Mouse (Mus musculus) gastrocnemius, postnatal 36 days (tissue): Measurements from ENCODE around the gene Pip5kl1. TPM values are rescaled to one million over a fixed set of nuclear protein-coding genes. Genes with fewer than 3 reads are reported as not detected.

ENCODE experiments used
- DNase-seq, 2 experiments: peaks; one replicate each; pipeline ENCODE4 v3.0.0; 2022
- intact Hi-C: fragments of 180-260 bp; cut with DNase I; formaldehyde crosslinking; loops from one replicate; pipeline ENCODE4 v1.15.1; 2025
- total RNA-seq, 2 experiments: library from RNA; stranded (reverse); gene quantifications; 2 replicates each; pipeline ENCODE4 v1.2.3; 2021

Gene Pip5kl1
- total RNA-seq, 2 experiments from 2014 or later = not detected

- peak in 1 of 2 experiments; percentile 56 for DNase-seq
- intact Hi-C loops = no loop called here
Measured at GRCm38 (mm10) chr2:32607262-32607947, 32.8 kb downstream of the Pip5kl1 start.

DNA sequence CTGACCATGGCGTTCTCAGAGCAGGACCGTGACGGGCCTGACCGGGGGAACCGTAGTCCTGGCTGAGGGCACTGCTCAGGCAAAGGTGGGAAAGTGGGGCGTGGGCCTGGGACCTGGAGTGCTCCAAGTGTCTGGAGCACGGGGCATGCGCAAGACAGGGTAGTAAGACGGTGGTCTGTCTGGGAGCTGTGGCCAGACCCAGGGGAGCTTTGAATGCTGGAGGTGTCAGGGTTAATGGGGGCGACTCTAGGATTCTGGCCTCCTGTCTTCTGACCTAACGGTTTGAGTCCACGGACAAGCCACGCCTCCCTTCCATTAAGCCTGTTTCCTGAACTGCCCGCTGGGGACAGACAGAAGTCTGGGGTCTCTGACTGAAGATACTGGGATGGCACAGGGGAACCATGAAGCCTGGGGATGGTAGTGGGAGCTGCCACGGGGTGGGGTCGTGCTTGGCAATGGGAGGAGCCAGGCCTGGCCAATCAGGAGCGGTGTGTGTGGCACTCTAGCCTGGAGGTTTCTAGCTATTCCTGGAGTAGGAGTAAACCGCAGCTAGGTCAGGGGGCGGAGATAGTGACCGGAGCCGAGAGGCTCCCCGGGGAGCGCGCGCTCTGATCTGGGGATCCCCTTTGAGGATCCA is 33.7 kb downstream of the Pip5kl1 start:
- peak; percentile 76 to 80 for DNase-seq
- intact Hi-C loops = no loop called here

DNA sequence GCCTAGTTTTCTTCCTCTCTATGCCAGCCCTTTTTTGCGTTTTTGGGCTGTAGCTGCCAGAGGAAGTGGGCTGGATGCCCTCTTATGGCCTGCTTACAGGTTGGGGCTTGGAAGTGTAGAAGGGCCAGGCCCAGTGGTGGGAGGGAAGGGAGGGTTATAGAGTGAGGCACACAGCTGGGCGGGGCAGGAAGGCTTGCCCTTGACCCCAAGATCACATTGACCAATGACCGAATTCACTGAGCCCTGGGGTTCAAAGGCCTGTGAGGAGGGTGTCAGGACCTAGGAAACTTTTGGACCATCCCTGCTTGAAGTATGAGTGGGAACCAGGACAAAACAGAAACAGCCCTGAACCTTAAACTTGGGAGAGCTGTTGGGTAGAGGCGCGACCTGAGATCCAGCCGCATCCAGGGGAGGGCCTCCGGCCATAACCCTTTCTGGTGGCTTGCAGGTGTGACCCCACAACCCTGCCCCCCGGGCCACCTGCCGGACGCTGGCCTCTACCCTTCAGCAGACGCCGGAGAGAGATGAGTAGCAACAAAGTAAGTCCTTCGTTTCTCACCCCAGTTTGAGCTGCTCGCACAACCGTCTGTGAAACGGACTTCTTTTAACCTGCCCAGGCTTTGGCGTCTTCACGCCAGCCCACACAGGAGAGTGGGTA is 34.3 kb downstream of the Pip5kl1 start:
- DNase-seq = no peak
- intact Hi-C loops = no loop called here

- intact Hi-C loops = loop anchor here (5.0 kb wide), 1 partner anchor 33 kb away; the partner anchor contains the start of gene 9430097D07Rik
- DNase-seq = no peak
Measured at GRCm38 (mm10) chr2:32610610-32611229, 36.1 kb downstream of the Pip5kl1 start.

- no peak for DNase-seq
- intact Hi-C loops = loop anchor here (5.0 kb wide), 1 partner anchor 35 kb away; the partner anchor contains the start of gene 9430097D07Rik
Measured at GRCm38 (mm10) chr2:32612274-32612673, 37.7 kb downstream of the Pip5kl1 start.

DNA sequence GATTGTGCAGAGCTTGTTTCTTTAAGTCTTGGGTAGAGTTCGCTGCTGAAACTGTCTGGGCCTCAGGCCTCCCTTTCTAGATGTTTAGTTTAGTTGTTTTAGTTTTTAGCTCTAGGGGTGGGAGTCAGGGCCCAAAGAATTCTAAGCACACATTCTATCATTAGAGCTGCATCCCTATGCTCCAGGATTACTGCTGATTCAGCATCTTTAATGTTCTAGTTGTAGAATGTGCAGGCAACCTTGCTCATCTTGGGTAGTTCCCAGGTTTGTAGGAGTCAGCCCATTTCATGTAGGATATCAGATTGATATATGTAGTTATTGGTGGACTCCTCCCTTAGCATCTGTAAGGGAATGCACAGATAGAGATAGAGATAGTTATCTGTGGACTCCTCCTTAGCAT is 42.5 kb downstream of the Pip5kl1 start:
- no peak for DNase-seq
- intact Hi-C loops = no loop called here

DNA sequence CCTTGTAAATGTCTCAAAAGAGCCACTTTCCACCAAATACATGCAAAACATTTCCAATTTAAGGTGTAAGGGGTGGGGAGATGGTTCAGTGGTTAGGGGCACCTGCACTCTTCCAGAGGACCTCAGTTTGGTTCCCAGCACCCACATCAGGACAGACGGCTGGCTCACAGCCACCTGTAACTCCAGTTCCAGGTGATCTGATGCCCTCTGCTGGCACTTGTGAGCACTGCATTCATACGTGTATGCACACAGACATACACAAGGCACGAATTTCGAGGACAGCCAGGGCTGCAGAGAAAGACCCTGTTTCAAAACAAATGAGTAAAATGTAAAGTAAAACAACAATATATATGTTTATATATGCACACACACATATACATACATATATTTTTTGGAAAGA is 43.0 kb downstream of the Pip5kl1 start:
- no peak for DNase-seq
- intact Hi-C loops = no loop called here

DNA sequence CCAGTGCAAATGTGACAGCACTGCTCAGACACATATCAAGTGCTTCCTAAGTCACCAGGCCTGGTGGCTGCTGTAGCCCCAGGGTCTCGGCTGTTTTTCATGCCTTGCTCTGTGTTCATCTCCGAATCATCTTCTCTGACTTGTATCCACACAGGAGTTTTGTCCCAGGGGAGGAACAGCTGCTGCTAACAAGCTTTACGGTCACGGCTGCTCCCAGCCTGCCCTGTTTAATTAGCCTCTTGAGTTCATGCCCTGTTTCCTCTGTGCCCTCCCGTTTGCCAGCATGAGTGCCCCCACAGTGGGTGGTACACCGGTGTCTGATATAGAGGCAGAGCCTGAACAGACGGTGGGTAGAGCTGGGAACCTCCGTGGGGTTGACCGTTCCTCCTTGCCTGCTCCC is 43.5 kb downstream of the Pip5kl1 start:
- no peak for DNase-seq
- intact Hi-C loops = no loop called here

GRCm38 (mm10) chr2:32620682-32621516 is 46.3 kb downstream of the Pip5kl1 start:
- DNase-seq = peak in 1 of 2 experiments; percentile 29
- intact Hi-C loops = no loop called here

DNA sequence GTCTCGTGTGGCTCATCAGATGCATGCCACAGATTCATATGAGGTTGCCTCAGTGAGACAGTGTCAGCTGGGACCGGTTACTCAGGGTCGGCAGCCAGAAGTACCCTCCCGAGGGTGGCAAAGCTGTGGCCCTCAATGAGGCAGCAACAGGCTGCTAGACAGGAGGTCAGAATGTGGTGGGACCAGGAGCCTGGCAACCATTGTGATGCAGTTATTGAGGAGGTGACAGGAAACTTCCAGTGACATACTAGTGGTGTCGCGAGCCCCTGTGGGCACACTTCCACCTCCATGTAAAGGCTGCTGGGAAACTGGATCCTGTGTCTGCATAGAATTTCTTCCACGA is 46.9 kb downstream of the Pip5kl1 start, which contains the start of gene Ak1:
Ak1 (plus strand) TSS at position 242 of the 343 bp plus-strand sequence.
- intact Hi-C loops = no loop called here
- DNase-seq = peak in 1 of 2 experiments; percentile 20

- no peak for DNase-seq
- intact Hi-C loops = no loop called here
Measured at GRCm38 (mm10) chr2:32624111-32624748, 49.6 kb downstream of the Pip5kl1 start.

DNA sequence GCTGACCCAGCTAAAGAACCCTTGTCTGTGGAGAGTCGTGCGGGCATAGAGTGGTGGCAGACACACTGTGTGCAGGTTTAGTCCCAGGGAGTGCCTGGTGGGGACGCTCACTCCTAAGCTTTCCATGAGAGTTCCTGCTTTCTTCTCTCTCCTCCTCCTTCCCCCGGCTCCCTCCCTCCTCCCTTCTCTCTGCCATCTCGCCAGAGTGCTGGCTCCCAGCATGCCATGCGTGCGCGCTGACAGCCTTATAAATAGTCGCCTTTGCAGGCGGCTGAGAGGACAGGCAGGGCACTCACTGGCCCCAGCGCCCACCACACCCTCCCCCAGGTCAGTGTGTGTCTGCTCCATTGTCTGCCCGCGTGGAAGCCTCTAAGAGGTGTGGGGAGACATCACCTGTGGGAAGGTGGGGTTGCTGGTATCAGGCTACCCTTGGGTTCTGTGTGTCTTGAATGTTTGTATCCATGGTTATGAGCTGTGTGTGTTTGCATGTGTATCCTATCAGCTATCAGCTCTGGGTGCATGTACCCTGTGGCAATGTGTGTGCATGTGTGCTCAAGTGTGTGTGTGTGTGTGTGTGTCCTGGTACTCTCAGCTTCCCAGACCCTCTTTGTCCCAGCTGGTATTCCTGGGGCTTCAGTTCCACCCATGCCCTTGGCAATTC is 50.7 kb downstream of the Pip5kl1 start:
- DNase-seq = peak; percentile 69 to 70
- intact Hi-C loops = no loop called here

DNA sequence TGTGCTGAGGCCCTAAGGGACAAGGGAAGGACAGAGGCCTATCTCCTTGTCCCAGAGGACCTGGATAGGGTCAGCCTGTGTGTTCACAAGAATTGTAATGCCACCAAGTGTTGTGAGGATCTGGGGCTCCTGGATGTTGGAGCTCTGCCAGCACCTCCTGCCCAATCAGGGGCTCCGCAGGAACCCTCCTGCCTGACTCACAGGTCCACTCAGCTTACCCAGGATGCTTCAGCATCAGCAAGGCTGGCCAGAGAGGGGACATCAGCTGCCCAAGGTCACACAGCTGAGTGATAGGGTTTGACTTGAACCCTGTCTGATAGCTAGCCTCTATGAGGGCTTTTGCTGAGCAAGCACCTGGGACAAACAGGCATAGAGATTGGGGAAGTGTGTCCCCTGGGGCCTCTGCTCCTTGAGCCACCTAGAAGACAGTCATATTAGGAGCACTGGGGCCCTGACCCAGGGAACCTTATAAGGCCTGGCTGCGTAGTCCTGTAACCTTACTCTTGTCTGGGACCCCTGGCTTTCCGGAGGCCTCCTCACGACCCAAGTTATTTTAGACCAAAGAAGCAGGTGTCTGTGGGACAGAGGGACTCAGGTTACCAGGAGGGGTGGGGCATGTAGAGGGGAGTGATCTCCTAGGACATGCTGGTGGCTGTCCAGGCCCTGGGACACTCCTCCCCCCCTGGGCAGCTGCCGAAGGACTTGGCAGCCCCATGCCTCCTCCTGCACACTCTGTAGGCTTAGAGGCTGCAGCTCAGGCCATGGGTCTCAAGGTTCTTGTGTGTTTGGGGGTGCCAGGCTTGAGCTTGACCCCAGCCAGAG is 51.5 kb downstream of the Pip5kl1 start:
- intact Hi-C loops = no loop called here
- DNase-seq = peak; percentile 72 to 75

DNA sequence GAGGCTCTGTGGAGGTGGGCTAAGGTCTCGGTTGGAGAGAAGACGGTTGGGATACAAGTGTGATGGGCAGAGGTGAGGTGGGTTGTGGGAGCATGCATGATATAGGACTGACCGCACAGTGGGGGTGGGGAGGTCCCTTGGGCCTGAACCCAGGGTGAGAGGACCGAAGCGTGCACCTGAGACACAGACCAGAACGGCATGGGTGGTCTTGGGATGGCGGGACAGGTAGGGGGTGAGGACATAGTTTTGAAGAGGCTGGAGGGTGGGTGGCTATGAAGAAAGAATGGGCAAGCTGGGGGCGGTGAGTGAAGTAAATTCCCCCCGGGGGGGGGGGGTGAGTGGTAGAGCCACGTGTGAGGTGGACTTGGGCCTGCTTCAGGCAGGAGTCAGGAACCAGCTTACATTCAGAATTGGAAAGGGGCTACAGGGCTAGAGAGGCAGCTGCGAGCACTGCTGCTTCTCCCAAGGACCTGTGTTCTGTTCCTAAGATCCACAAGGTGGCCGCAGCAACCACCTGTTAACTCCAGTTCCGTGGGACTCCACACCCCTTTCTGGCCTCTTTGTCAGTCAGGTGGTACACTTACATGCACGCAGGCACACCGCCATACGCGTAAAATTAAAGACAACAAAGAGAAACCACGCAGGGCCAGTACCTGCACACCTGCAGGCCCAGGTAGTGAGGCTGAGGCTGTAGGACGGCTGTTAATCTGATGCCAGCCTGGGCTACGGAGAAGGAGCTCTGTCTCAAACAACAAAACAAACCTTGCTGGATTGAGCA is 52.9 kb downstream of the Pip5kl1 start:
- DNase-seq = no peak
- intact Hi-C loops = no loop called here

DNA sequence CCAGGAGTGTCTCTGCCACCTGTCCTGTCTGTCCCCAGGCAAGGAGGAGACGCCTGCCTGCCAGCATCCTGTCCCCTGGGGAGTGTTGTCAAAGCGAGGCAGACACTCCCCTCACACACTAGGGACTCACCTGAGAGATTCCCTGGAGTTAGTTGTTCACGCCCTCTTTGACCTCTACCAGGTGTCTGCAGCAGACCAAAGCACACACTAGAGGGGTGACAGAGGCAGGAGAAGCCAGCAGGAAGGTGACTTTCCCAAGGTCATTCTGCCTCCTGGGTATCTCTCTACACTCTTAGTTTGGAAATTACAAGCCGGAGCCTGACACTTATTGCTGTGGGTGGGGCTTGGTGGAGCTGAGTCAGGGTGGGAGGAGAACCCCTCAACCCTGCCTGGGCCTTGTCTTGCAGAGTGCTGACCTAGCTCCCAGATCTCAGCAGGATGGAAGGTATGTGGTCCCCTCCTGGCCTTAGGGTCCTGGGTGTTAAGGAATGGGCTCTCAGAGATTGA is 53.5 kb downstream of the Pip5kl1 start:
- intact Hi-C loops = no loop called here
- no peak for DNase-seq

GRCm38 (mm10) chr2:32628729-32629128 is 54.1 kb downstream of the Pip5kl1 start:
- intact Hi-C loops = no loop called here
- DNase-seq = peak; percentile 74 to 81

DNA sequence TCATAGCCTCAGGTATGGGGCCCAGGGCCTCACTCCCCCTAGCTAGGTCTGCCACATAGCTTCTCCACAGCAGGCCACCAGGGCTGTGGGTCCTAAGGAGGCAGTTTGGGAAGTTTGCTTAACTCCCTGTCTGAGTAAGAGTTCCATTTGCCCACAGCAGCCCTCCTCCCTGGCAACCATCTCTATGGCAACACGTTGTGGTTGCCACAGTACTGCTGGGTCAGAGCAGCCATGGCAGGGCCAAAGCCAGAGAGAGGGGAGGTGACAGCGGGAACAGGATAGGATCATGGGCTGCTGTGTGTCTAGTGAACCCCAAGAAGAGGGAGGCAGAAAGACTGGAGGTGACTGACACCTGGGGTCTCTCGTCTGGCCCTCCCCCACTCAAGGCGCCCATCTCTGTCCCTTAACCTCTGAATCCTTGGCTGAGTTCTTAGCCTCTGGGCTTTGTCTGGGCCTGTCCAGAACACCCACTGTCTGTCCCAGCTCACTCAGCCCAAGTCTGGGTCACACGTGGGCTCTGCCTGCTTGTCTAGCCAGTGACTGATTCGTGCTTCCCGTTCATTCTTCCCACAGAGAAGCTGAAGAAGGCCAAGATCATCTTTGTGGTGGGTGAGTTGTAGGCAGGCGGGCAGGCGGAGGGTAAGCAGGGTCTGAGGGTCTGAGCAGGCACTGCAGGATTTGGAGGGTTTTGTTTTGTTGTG is 54.8 kb downstream of the Pip5kl1 start:
- DNase-seq = peak in 1 of 2 experiments; percentile 46
- intact Hi-C loops = no loop called here
